In the genomic region with DNA sequence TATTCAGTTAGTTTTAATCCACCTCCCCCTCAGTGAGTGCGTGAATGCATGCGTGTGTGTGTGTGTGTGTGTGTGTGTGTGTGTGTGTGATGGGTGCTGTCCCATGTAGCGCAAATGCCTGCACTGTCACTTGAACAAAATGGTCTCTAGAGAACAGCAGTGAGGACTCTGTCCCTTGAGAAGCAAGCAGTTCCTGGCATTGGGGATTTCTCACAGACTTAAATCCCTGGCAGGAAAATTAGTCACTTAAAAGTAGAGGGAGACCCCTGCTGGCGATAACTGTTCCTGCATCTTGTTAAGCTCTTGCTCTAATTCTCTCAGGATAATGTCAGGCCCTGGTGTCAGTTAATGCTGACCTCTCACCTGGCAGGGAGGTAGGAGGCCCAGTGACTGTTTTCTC, we compare ENCODE assay signal across 9 mouse cellular contexts. TPM values are rescaled to one million over a fixed set of nuclear protein-coding genes. Genes with fewer than 3 reads are reported as not detected.
DNase-seq lines count a peak whose midpoint lies in the region; ATAC-seq and TF ChIP-seq lines count a peak whose summit lies in the region.
"Had no signal": no experiment of that assay in that cellular context is flagged by ENCODE, and none has a peak within 500 bp of the region (broad histone marks: within the 10 kb centered on the region; RNA-seq: fewer than 3 reads in every experiment).

No protein-coding gene starts in this region.

- no peaks in the 10 kb centered on the region for H3K9me3 ChIP-seq in limb, embryonic 11.5 days (ENCODE audit: control insufficient read depth, low read length)
- H3K9me3 ChIP-seq: stomach, embryonic 15.5 days had no signal

- intact Hi-C loops in gastrocnemius, adult 2 months (cut with DNase I), result loop anchor here (1.0 to 5.0 kb wide), 3 partner anchors 69 to 311 kb away; no protein-coding TSS in a partner anchor

- H3K4me2 ChIP-seq in limb, embryonic 11.5 days (ENCODE audit: low read depth, severe bottlenecking), result no peak overlapping the region
- H3K4me2 ChIP-seq: stomach, embryonic 15.5 days had no signal

- WGBS in limb, embryonic 11.5 days, result 40% methylated on average over 4 of the region's 4 CpGs
- 74% methylated on average over 4 of the region's 4 CpGs for WGBS in thymus, adult 2 months

- TF ChIP-seq POLR2A in thymus, adult 2 months (IDR thresholded peaks at IDR 0.05; ENCODE audit: control insufficient read depth, extremely low read depth, insufficient read depth, low read length, poor library complexity), result no peak

- peaks cover 16% of the 10 kb centered on the region for H3K4me1 ChIP-seq in limb, embryonic 11.5 days (ENCODE audit: control insufficient read depth, insufficient read depth, low read length)
- H3K4me1 ChIP-seq in thymus, adult 2 months (replicated peaks; ENCODE audit: control insufficient read depth, insufficient read depth, low read length), result no peaks in the 10 kb centered on the region

- no peak overlapping the region for H3K4me3 ChIP-seq in gastrocnemius, adult 2 months
- H3K4me3 ChIP-seq in limb, embryonic 11.5 days (ENCODE audit: low read depth, low read length), result no peak overlapping the region
- H3K4me3 ChIP-seq in thymus, adult 2 months (ENCODE audit: control insufficient read depth, insufficient read depth, low read length), result no peak overlapping the region
- H3K4me3 ChIP-seq: stomach, embryonic 15.5 days had no signal

- peak overlapping the region; percentile 32; the same call in 1 of the 2 replicates for H3K27ac ChIP-seq in gastrocnemius, adult 2 months
- H3K27ac ChIP-seq in limb, embryonic 11.5 days (replicated peaks; ENCODE audit: low read depth, low read length), result no peak overlapping the region
- H3K27ac ChIP-seq in thymus, adult 2 months (ENCODE audit: control insufficient read depth, insufficient read depth, low read length), result no peak overlapping the region
- H3K27ac ChIP-seq: stomach, embryonic 15.5 days had no signal

- H3K9ac ChIP-seq in limb, embryonic 11.5 days (ENCODE audit: low read length), result no peak overlapping the region
- H3K9ac ChIP-seq: stomach, embryonic 15.5 days had no signal

- DNase-seq in A20 (ENCODE audit: low read depth, low spot score), result peak; percentile 62
- peak; percentile 84 for DNase-seq in ZHBTc4 (ENCODE audit: low read depth, low spot score)
- DNase-seq in cerebellum, postnatal 36 days, result peak; percentile 85 to 95
- DNase-seq in gastrocnemius, adult 2 months, result peak; percentile 78
- peak; percentile 84 for DNase-seq in kidney, adult 9 months
- DNase-seq in limb, embryonic 11.5 days (ENCODE audit: low spot score), result peak; percentile 89
- DNase-seq in natural killer cell, adult 2 months (ENCODE audit: low spot score in 2 of 2), result peak; percentile 38 to 47
- peak; percentile 56 for DNase-seq in thymus, adult 2 months

- ATAC-seq in limb, embryonic 11.5 days (ENCODE audit: insufficient number of reproducible peaks, low FRiP score, low TSS enrichment, low read depth), result no peak

- no peaks in the 10 kb centered on the region; the same call in 1 of the 2 replicates for H3K36me3 ChIP-seq in limb, embryonic 11.5 days (ENCODE audit: control insufficient read depth, insufficient read depth, low read length)
- no peaks in the 10 kb centered on the region for H3K36me3 ChIP-seq in thymus, adult 2 months (ENCODE audit: control insufficient read depth, insufficient read depth, low read length)
- H3K36me3 ChIP-seq: stomach, embryonic 15.5 days had no signal

- H3K27me3 ChIP-seq in limb, embryonic 11.5 days (ENCODE audit: control insufficient read depth, insufficient read depth, low read length), result no peaks in the 10 kb centered on the region; the same call in 1 of the 2 replicates
- no peaks in the 10 kb centered on the region for H3K27me3 ChIP-seq in thymus, adult 2 months (ENCODE audit: control insufficient read depth, insufficient read depth, low read length)
- H3K27me3 ChIP-seq: stomach, embryonic 15.5 days had no signal

- TF ChIP-seq CTCF in gastrocnemius, adult 2 months (IDR thresholded peaks at IDR 0.05), result peak; percentile 88
- no peak for TF ChIP-seq CTCF in thymus, adult 2 months (IDR thresholded peaks at IDR 0.05; ENCODE audit: borderline replicate concordance, control insufficient read depth, extremely low read depth, insufficient read depth, low read length, poor library complexity)

RNA-seq across cellular contexts. Expression of gene Ext2, which starts 36.2 kb away (rescaled TPM):
- total RNA-seq in gastrocnemius, adult 2 months (2021), result 10 to 100 TPM; 39.6 to 41.5 TPM
- 69.8 and 75.1 TPM in 2 replicates for polyA plus RNA-seq in limb, embryonic 11.5 days (2014; fragmentation: Nextera tagmentation; extraction: Ambion mirVana)
- polyA plus RNA-seq in thymus, adult 2 months (2012; rRNA removed), result 44.3 and 46.6 TPM in 2 replicates
